Mouse (Mus musculus) urinary bladder, postnatal 10 days (tissue): ENCODE results near the gene 9230113P08Rik.
"Not testable (repeated sequence)": the region's sequence is repeated elsewhere in the genome, so short reads cannot be mapped to it uniquely, and the experiment has no call there.

ENCODE experiments used
- DNase-seq: peaks from one replicate; pipeline ENCODE4 v3.0.0; 2022; ENCODE audit warnings: low spot score

9230113P08Rik gene

GRCm38 (mm10) chr9:35908123-35908522 is at the start of gene 9230113P08Rik:
TSS of gene 9230113P08Rik (plus strand) at chr9:35908423.
- DNase-seq, result not testable (repeated sequence)

- not testable (repeated sequence) for DNase-seq
Observed at GRCm38 (mm10) chr9:35893112-35893511, 15.1 kb upstream of the 9230113P08Rik start.

DNA sequence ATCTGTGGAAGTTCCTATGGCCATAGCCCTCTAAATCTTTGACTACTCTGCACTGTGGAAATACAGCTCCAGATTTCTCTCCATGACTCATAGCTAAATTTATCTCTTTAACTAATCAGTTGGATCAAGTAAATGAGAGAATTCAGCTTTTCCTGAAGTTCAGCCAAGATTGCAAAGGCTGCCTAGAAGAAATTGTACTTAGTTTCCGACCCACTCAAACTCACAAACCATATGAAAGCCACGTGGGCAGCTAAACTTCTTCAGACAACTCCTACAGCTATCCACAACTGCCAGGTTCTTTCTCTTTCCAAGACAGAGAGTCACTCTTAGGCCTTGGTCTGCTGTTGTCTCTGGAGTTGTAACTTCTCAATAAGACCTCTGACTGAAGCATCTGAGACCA is 3.7 kb upstream of the 9230113P08Rik start:
- no peak for DNase-seq

DNA sequence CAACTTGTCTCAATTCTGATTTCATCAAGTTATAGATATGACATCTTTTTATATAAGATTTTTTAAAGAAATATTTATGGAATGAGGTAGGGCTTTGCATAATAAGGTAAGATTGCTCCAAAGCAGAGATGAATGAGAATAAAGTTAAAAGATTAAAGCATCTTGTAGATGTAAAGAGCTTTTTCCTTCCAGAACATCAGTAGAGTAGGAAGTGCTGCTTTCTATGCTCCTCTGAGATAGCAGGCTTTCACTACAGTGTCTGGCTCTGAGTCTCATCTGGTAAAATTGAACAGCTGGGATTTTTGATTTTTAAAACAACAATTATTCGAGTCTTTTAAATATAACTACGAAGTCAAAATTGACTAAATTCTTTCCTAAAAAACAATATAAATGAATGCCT is 22.6 kb downstream of the 9230113P08Rik start:
- DNase-seq, result no peak
